ENCODE assay signal across 16 mouse cellular contexts in the genomic region with DNA sequence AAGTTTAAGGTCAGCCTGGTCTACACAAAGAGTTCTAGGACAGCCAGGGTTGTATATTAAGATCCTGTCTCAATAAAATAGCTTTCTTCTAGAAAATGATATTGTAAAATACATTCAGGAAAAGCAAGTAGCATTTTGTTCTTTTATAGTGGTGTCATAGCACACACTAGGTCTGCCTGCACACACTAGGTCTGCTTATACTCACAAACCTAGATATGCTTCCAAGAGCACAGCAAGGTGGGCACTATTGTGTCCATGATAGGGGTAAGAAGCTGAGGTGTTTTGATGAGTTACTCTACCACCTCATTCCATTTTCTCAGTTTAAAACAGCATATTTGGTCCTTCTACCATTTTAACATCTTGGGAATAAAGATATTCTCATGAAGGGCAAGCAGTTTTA.
"Had no signal": no experiment of that assay in that cellular context is flagged by ENCODE, and none has a peak within 500 bp of the region (broad histone marks: within the 10 kb centered on the region; RNA-seq: fewer than 3 reads in every experiment).

No protein-coding gene starts in this region.

- DNase-seq: retina, postnatal 1 day; right cerebral cortex, adult 18-20 months; right cerebral cortex, postnatal 14 days; right cerebral cortex, postnatal 25 days; right cerebral cortex, postnatal 4 days; spleen, adult 18-20 months; thymus, adult 18-20 months; thymus, adult 2 months; thymus, postnatal 14 days; thymus, postnatal 25 days; thymus, postnatal 36 days; thymus, postnatal 4 days had no signal

- H3K27ac ChIP-seq: neural tube, embryonic 13.5 days; neural tube, embryonic 15.5 days; stomach, embryonic 15.5 days; stomach, postnatal 0 days had no signal

- H3K36me3 ChIP-seq: neural tube, embryonic 13.5 days; neural tube, embryonic 15.5 days; stomach, embryonic 15.5 days had no signal

- H3K4me1 ChIP-seq: neural tube, embryonic 13.5 days; neural tube, embryonic 15.5 days; stomach, embryonic 15.5 days had no signal

- H3K27me3 ChIP-seq: neural tube, embryonic 13.5 days; neural tube, embryonic 15.5 days; stomach, embryonic 15.5 days had no signal

- H3K9me3 ChIP-seq: neural tube, embryonic 13.5 days; neural tube, embryonic 15.5 days; stomach, embryonic 15.5 days had no signal

- H3K9ac ChIP-seq: neural tube, embryonic 13.5 days; neural tube, embryonic 15.5 days; stomach, embryonic 15.5 days had no signal

- H3K4me3 ChIP-seq: neural tube, embryonic 13.5 days; neural tube, embryonic 15.5 days; stomach, embryonic 15.5 days had no signal

- H3K4me2 ChIP-seq: neural tube, embryonic 13.5 days; neural tube, embryonic 15.5 days; stomach, embryonic 15.5 days had no signal
